Mouse (Mus musculus) megakaryocyte, embryonic 14.5 days (primary cell): ENCODE measurements around the gene Nup214.

Experiments used
- FLI1 ChIP-seq: IDR thresholded peaks from 2 replicates; pipeline ENCODE4 v1.6.1; 2012; ENCODE audit warnings: low read length, inconsistent platforms, mixed read lengths
- GATA1 ChIP-seq: IDR thresholded peaks from 3 replicates; pipeline ENCODE4 v1.6.1; 2012; ENCODE audit warnings: mixed read lengths, low read length, inconsistent platforms, borderline replicate concordance

DNA sequence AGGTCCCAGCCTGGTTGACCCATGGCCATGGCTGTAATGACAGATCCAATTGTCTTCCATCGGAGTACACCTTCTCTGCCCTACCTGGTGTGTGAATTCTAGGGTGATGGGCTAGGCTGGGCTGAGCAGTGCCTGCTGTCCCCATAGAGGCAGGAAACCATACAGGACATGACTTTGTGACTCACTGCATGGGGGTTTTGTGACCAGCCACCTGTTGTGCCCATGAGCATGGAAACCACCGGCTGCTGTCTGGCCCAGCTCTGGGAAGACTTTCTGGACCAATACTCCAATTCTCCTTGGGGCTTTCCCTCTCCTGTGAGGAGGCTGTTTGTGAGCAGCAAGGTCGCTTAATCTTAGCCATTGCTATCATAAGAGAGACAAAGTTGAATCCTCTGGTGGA is 21.5 kb upstream of the Nup214 start:
- TF ChIP-seq GATA1 (no peak), FLI1 (no peak)
